Mouse (Mus musculus): ENCODE results near the gene Sys1. TPM values are rescaled to one million over a fixed set of nuclear protein-coding genes. Genes with fewer than 3 reads are reported as not detected.

Sys1 gene
- polyA plus RNA-seq, 1 experiment from 2014 or later, result 53.6 TPM

- WGBS, result 20% methylated on average over 8 of the region's 8 CpGs
- DNase-seq (ENCODE audit: low spot score) (no peak), ATAC-seq (ENCODE audit: insufficient number of reproducible peaks, low FRiP score, low TSS enrichment, low read depth) (no peak)
- Histone ChIP-seq H3K27me3 (ENCODE audit: control insufficient read depth, insufficient read depth, low read length) (no peaks in the 10 kb centered on the region; the same call in 1 of the 2 replicates), H3K36me3 (ENCODE audit: control insufficient read depth, insufficient read depth, low read length) (no peaks in the 10 kb centered on the region), H3K4me2 (ENCODE audit: low read depth, severe bottlenecking) (no peak overlapping the region), H3K4me1 (ENCODE audit: control insufficient read depth, insufficient read depth, low read length) (peaks cover 33% of the 10 kb centered on the region), H3K9ac (ENCODE audit: low read length) (0 out of 2 replicates have a peak overlapping the region, but pooled peaks have one; percentile 3), H3K4me3 (ENCODE audit: low read depth, low read length) (no peak overlapping the region), H3K27ac (replicated peaks; ENCODE audit: low read depth, low read length) (peak overlapping the region; percentile 42; the same call in 1 of the 2 replicates), H3K9me3 (ENCODE audit: control insufficient read depth, low read length) (no peaks in the 10 kb centered on the region)
Observed at GRCm38 (mm10) chr2:164436215-164436913, 20.4 kb upstream of the Sys1 start.

GRCm38 (mm10) chr2:164436961-164437360 lies 19.8 kb upstream of the Sys1 start:
- H3K4me2 ChIP-seq (ENCODE audit: low read depth, severe bottlenecking), result no peak overlapping the region

DNA sequence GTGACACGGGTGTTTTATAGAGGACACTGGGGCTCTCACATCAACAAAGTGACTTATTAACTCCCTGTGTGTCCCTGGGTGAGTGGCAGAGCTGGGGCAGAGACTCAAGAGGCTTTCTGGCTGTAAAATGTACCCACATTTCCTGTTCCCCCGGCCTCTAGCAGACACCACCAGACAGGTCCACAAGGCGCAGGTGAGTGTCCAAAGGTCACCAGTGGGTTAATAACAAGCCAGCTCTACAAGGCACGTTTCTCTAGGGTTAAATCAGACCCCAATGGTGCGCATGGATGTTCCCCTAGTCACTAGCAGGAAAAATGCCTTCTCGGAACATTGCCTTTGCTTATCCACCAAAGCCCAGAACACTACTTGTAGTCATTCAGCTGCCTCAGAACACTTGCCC lies 19.1 kb upstream of the Sys1 start:
- peaks cover 27% of the 10 kb centered on the region for H3K4me1 ChIP-seq (ENCODE audit: control insufficient read depth, insufficient read depth, low read length)
- ATAC-seq (ENCODE audit: insufficient number of reproducible peaks, low FRiP score, low TSS enrichment, low read depth), result no peak
- 50% methylated on average over 6 of the region's 6 CpGs for WGBS
- DNase-seq (ENCODE audit: low spot score), result no peak
- H3K4me2 ChIP-seq (ENCODE audit: low read depth, severe bottlenecking), result no peak overlapping the region
- peaks cover 2% of the 10 kb centered on the region; the same call in 1 of the 2 replicates for H3K27me3 ChIP-seq (ENCODE audit: control insufficient read depth, insufficient read depth, low read length)
- no peaks in the 10 kb centered on the region for H3K9me3 ChIP-seq (ENCODE audit: control insufficient read depth, low read length)
- H3K27ac ChIP-seq (replicated peaks; ENCODE audit: low read depth, low read length), result no peak overlapping the region
- H3K36me3 ChIP-seq (ENCODE audit: control insufficient read depth, insufficient read depth, low read length), result no peaks in the 10 kb centered on the region
- no peak overlapping the region for H3K9ac ChIP-seq (ENCODE audit: low read length)
- no peak overlapping the region for H3K4me3 ChIP-seq (ENCODE audit: low read depth, low read length)

More at GRCm38 (mm10) chr2:164436961-164437360, 19.8 kb upstream of the Sys1 start:
- 44% methylated on average over 3 of the region's 3 CpGs for WGBS
- Histone ChIP-seq H3K36me3 (ENCODE audit: control insufficient read depth, insufficient read depth, low read length) (no peaks in the 10 kb centered on the region), H3K27me3 (ENCODE audit: control insufficient read depth, insufficient read depth, low read length) (peaks cover 2% of the 10 kb centered on the region; the same call in 1 of the 2 replicates), H3K9me3 (ENCODE audit: control insufficient read depth, low read length) (no peaks in the 10 kb centered on the region), H3K27ac (replicated peaks; ENCODE audit: low read depth, low read length) (peak overlapping the region; percentile 42; the same call in 1 of the 2 replicates), H3K4me1 (ENCODE audit: control insufficient read depth, insufficient read depth, low read length) (peaks cover 34% of the 10 kb centered on the region), H3K4me3 (ENCODE audit: low read depth, low read length) (no peak overlapping the region), H3K9ac (ENCODE audit: low read length) (no peak overlapping the region)
- ATAC-seq (ENCODE audit: insufficient number of reproducible peaks, low FRiP score, low TSS enrichment, low read depth) (no peak), DNase-seq (ENCODE audit: low spot score) (no peak)

DNA sequence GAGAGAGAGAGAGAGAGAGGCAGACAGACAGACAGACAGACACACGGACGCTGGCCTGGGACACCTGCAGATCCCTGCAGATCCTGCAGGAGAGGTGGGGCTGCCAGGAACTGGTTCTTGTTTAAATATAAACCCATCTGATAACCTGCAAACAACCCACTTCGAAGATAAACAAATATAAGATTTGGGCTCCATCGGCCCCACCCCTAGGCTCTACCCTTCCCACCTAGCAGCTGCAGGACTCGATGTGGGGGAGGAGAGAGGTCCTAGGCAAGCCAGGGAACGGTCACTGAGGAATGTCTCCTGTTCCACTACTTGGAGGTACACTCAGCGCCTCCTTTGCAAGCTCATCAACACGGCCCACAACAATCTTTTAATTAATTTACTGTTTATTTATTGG lies 18.5 kb upstream of the Sys1 start:
- no peak for ATAC-seq (ENCODE audit: insufficient number of reproducible peaks, low FRiP score, low TSS enrichment, low read depth)
- no peak for DNase-seq (ENCODE audit: low spot score)
- peaks cover 24% of the 10 kb centered on the region for H3K4me1 ChIP-seq (ENCODE audit: control insufficient read depth, insufficient read depth, low read length)
- H3K36me3 ChIP-seq (ENCODE audit: control insufficient read depth, insufficient read depth, low read length), result no peaks in the 10 kb centered on the region
- H3K4me3 ChIP-seq (ENCODE audit: low read depth, low read length), result no peak overlapping the region
- WGBS, result 55% methylated on average over 8 of the region's 8 CpGs
- no peak overlapping the region for H3K4me2 ChIP-seq (ENCODE audit: low read depth, severe bottlenecking)
- peaks cover 2% of the 10 kb centered on the region; the same call in 1 of the 2 replicates for H3K27me3 ChIP-seq (ENCODE audit: control insufficient read depth, insufficient read depth, low read length)
- no peak overlapping the region for H3K27ac ChIP-seq (replicated peaks; ENCODE audit: low read depth, low read length)
- H3K9me3 ChIP-seq (ENCODE audit: control insufficient read depth, low read length), result no peaks in the 10 kb centered on the region
- H3K9ac ChIP-seq (ENCODE audit: low read length), result no peak overlapping the region

- WGBS, result 65% methylated on average over 3 of the region's 3 CpGs
- H3K27ac ChIP-seq (replicated peaks; ENCODE audit: low read depth, low read length), result no peak overlapping the region
Observed at GRCm38 (mm10) chr2:164439001-164439421, 17.8 kb upstream of the Sys1 start.

GRCm38 (mm10) chr2:164440314-164440713 lies 16.4 kb upstream of the Sys1 start:
- Histone ChIP-seq H3K4me1 (ENCODE audit: control insufficient read depth, insufficient read depth, low read length) (peaks cover 23% of the 10 kb centered on the region), H3K27ac (replicated peaks; ENCODE audit: low read depth, low read length) (no peak overlapping the region), H3K9ac (ENCODE audit: low read length) (no peak overlapping the region), H3K4me3 (ENCODE audit: low read depth, low read length) (no peak overlapping the region), H3K4me2 (ENCODE audit: low read depth, severe bottlenecking) (no peak overlapping the region), H3K27me3 (ENCODE audit: control insufficient read depth, insufficient read depth, low read length) (peaks cover 2% of the 10 kb centered on the region; the same call in 1 of the 2 replicates), H3K9me3 (ENCODE audit: control insufficient read depth, low read length) (no peaks in the 10 kb centered on the region), H3K36me3 (ENCODE audit: control insufficient read depth, insufficient read depth, low read length) (no peaks in the 10 kb centered on the region)
- no peak for ATAC-seq (ENCODE audit: insufficient number of reproducible peaks, low FRiP score, low TSS enrichment, low read depth)
- DNase-seq (ENCODE audit: low spot score), result no peak
- WGBS, result 63% methylated on average over 5 of the region's 5 CpGs

More at GRCm38 (mm10) chr2:164439001-164439421, 17.8 kb upstream of the Sys1 start:
- no peak overlapping the region for H3K4me2 ChIP-seq (ENCODE audit: low read depth, severe bottlenecking)
- peaks cover 2% of the 10 kb centered on the region; the same call in 1 of the 2 replicates for H3K27me3 ChIP-seq (ENCODE audit: control insufficient read depth, insufficient read depth, low read length)
- no peak for DNase-seq (ENCODE audit: low spot score)
- ATAC-seq (ENCODE audit: insufficient number of reproducible peaks, low FRiP score, low TSS enrichment, low read depth), result no peak
- peaks cover 24% of the 10 kb centered on the region for H3K4me1 ChIP-seq (ENCODE audit: control insufficient read depth, insufficient read depth, low read length)
- H3K36me3 ChIP-seq (ENCODE audit: control insufficient read depth, insufficient read depth, low read length), result no peaks in the 10 kb centered on the region
- no peaks in the 10 kb centered on the region for H3K9me3 ChIP-seq (ENCODE audit: control insufficient read depth, low read length)
- H3K9ac ChIP-seq (ENCODE audit: low read length), result no peak overlapping the region
- no peak overlapping the region for H3K4me3 ChIP-seq (ENCODE audit: low read depth, low read length)

DNA sequence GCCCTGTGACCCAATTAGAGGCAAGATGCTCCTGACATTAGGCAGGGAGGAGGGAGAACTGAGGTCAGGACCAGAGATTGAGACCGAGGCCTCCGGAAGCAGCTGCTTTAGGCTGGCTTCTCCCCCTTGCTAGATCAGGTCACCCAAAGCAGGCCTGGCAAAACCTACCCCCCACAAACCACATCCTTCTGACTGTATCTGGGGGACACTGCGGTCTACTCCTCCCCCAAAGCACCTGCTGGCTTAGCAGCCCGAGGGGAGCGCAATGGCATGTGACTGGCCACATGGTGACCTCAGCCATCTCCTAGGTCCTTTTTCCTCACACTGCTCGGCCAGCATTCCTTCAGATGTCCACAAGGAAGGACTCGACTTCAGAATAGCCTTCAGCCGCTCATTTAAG lies 15.6 kb upstream of the Sys1 start:
- H3K4me2 ChIP-seq (ENCODE audit: low read depth, severe bottlenecking), result peak overlapping the region; percentile 92; the same call in 1 of the 2 replicates
- H3K9me3 ChIP-seq (ENCODE audit: control insufficient read depth, low read length), result no peaks in the 10 kb centered on the region
- no peak overlapping the region for H3K4me3 ChIP-seq (ENCODE audit: low read depth, low read length)
- peaks cover 22% of the 10 kb centered on the region for H3K4me1 ChIP-seq (ENCODE audit: control insufficient read depth, insufficient read depth, low read length)
- ATAC-seq (ENCODE audit: insufficient number of reproducible peaks, low FRiP score, low TSS enrichment, low read depth) (no peak), DNase-seq (ENCODE audit: low spot score) (no peak)
- WGBS, result 32% methylated on average over 8 of the region's 8 CpGs
- no peak overlapping the region for H3K27ac ChIP-seq (replicated peaks; ENCODE audit: low read depth, low read length)
- no peak overlapping the region for H3K9ac ChIP-seq (ENCODE audit: low read length)
- peaks cover 2% of the 10 kb centered on the region; the same call in 1 of the 2 replicates for H3K27me3 ChIP-seq (ENCODE audit: control insufficient read depth, insufficient read depth, low read length)
- H3K36me3 ChIP-seq (ENCODE audit: control insufficient read depth, insufficient read depth, low read length), result no peaks in the 10 kb centered on the region

DNA sequence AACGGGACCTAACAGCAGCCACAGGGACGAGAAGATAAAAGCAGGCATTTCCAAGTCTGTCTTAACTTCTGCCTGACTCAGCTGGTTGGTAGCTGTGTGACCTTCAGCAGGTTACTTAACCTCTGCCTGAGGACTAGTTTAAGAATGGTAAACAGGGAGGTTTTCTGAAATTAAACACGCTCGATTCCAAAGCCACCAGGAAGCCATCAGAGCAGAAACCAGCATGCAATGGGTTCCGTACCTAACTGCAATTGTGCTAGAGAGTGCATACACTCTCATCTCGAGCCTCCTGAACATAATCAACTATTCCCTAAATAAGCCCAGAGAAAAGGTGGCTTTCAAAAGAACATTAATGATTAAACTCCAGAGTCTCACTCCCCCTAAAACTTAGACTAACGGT lies 15.0 kb upstream of the Sys1 start:
- Histone ChIP-seq H3K4me3 (ENCODE audit: low read depth, low read length) (peak overlapping the region; percentile 61), H3K9ac (ENCODE audit: low read length) (peak overlapping the region; percentile 78; the same call in 1 of the 2 replicates), H3K4me1 (ENCODE audit: control insufficient read depth, insufficient read depth, low read length) (peaks cover 17% of the 10 kb centered on the region), H3K27ac (replicated peaks; ENCODE audit: low read depth, low read length) (no peak overlapping the region), H3K4me2 (ENCODE audit: low read depth, severe bottlenecking) (peak overlapping the region; percentile 92), H3K9me3 (ENCODE audit: control insufficient read depth, low read length) (no peaks in the 10 kb centered on the region), H3K27me3 (ENCODE audit: control insufficient read depth, insufficient read depth, low read length) (peaks cover 2% of the 10 kb centered on the region; the same call in 1 of the 2 replicates), H3K36me3 (ENCODE audit: control insufficient read depth, insufficient read depth, low read length) (no peaks in the 10 kb centered on the region)
- no peak for ATAC-seq (ENCODE audit: insufficient number of reproducible peaks, low FRiP score, low TSS enrichment, low read depth)
- WGBS, result 27% methylated on average over 7 of the region's 7 CpGs
- no peak for DNase-seq (ENCODE audit: low spot score)

All from limb, embryonic 11.5 days (tissue).